Mouse (Mus musculus) hindbrain, embryonic 14.5 days (tissue): Measurements from ENCODE around the gene Ppp1r13b. TPM values are rescaled to one million over a fixed set of nuclear protein-coding genes. Genes with fewer than 3 reads are reported as not detected.

Source experiments
- ATAC-seq: fragments of 200-750 bp; cut with Nextera tagmentation; 2 replicates; pipeline ENCODE4 v1.8.0; 2017; ENCODE audit warnings: moderate number of reproducible peaks, mild to moderate bottlenecking, moderate TSS enrichment, moderate library complexity; ENCODE audit not compliant: low FRiP score
- DNase-seq: peaks from one replicate; pipeline ENCODE4 v3.0.0-alpha.2; 2015; ENCODE audit warnings: low spot score
- H3K27ac ChIP-seq: fragments of 300-500 bp; sonication (generic); 2 replicates; pipeline ENCODE4 v1.5.1; 2014; ENCODE audit warnings: mild to moderate bottlenecking, moderate library complexity
- H3K27me3 ChIP-seq: fragments of 300-500 bp; sonication (generic); 2 replicates; pipeline ENCODE4 v1.6.1; 2014; ENCODE audit warnings: mild to moderate bottlenecking, low read length, mixed read lengths; ENCODE audit not compliant: control insufficient read depth, insufficient read depth
- H3K36me3 ChIP-seq: fragments of 300-500 bp; sonication (generic); replicated peaks from 2 replicates; pipeline ENCODE4 v1.6.1; 2014; ENCODE audit not compliant: control insufficient read depth, insufficient read depth
- H3K4me1 ChIP-seq: fragments of 300-500 bp; sonication (generic); replicated peaks from 2 replicates; pipeline ENCODE4 v1.6.1; 2014; ENCODE audit warnings: antibody characterized with exemption, low read length, mixed read lengths; ENCODE audit not compliant: control insufficient read depth, insufficient read depth
- H3K4me2 ChIP-seq: fragments of 300-500 bp; sonication (generic); replicated peaks from 2 replicates; pipeline ENCODE4 v1.6.1; 2014; ENCODE audit warnings: mild to moderate bottlenecking, moderate library complexity
- H3K4me3 ChIP-seq: fragments of 300-500 bp; sonication (generic); replicated peaks from 2 replicates; pipeline ENCODE4 v1.5.1; 2014; ENCODE audit warnings: mild to moderate bottlenecking, low read length
- H3K9ac ChIP-seq: fragments of 300-500 bp; sonication (generic); 2 replicates; pipeline ENCODE4 v1.6.1; 2014
- H3K9me3 ChIP-seq: fragments of 300-500 bp; sonication (generic); 2 replicates; pipeline ENCODE4 v1.6.1; 2016; ENCODE audit warnings: low read length; ENCODE audit not compliant: control insufficient read depth
- WGBS: fragments of 180-500 bp; shearing (Covaris S2); extraction: QIAGEN DNeasy Blood & Tissue Kit; methylation state at CpG from one replicate; pipeline ENCODE4 v1.1.7; 2014; 5-methylcytosine and 5-hydroxymethylcytosine counted together
- polyA plus RNA-seq: library from polyadenylated mRNA; unstranded; fragments of >200 nt; fragmentation: Nextera tagmentation; extraction: Ambion mirVana; gene quantifications from 2 replicates; pipeline ENCODE4 v1.2.1, GENCODE M21; 2014

Gene Ppp1r13b
- polyA plus RNA-seq, 1 experiment from 2014 or later = 38.0 TPM

- Histone ChIP-seq H3K27ac (no peak overlapping the region), H3K9me3 (no peaks in the 10 kb centered on the region), H3K9ac (no peak overlapping the region), H3K4me1 (no peaks in the 10 kb centered on the region), H3K27me3 (no peaks in the 10 kb centered on the region), H3K4me3 (no peak overlapping the region), H3K4me2 (no peak overlapping the region), H3K36me3 (peaks cover 98% of the 10 kb centered on the region)
- DNase-seq = no peak
- no peak for ATAC-seq
- WGBS = 94% methylated on average over 1 of the region's 1 CpGs
Measured at GRCm38 (mm10) chr12:111779544-111779943, 128.4 kb downstream of the Ppp1r13b start.

Other genes starting within 250 kb of the Ppp1r13b start
- 1,434 and 1,576 TPM in 2 replicates for gene Ckb, start 235.8 kb downstream of the Ppp1r13b start, polyA plus RNA-seq
- gene Trmt61a, start 230.0 kb downstream of the Ppp1r13b start, polyA plus RNA-seq = 6.1 and 7.2 TPM in 2 replicates
- gene Bag5, start 194.9 kb downstream of the Ppp1r13b start, polyA plus RNA-seq = 65.5 and 71.6 TPM in 2 replicates
- 48.2 and 61.4 TPM in 2 replicates for gene Apopt1, start 194.8 kb downstream of the Ppp1r13b start, polyA plus RNA-seq
- gene Klc1, start 149.3 kb downstream of the Ppp1r13b start, polyA plus RNA-seq = 586 and 635 TPM in 2 replicates
- 2.6 and 3.1 TPM in 2 replicates for gene Xrcc3, start 94.2 kb downstream of the Ppp1r13b start, polyA plus RNA-seq
- gene Zfyve21, start 93.9 kb downstream of the Ppp1r13b start, polyA plus RNA-seq = 36.7 and 40.1 TPM in 2 replicates
- 789 and 991 TPM in 2 replicates for gene Atp5mpl, start 58.9 kb upstream of the Ppp1r13b start, polyA plus RNA-seq
- 0.18 and 0.48 TPM in 2 replicates for gene Tdrd9, start 63.4 kb upstream of the Ppp1r13b start, polyA plus RNA-seq
- not detected in 2 replicates for gene Rd3l, start 73.2 kb upstream of the Ppp1r13b start, polyA plus RNA-seq
- 0.29 and 0.46 TPM in 2 replicates for gene Aspg, start 198.6 kb upstream of the Ppp1r13b start, polyA plus RNA-seq
- 3.1 and 3.4 TPM in 2 replicates for gene Kif26a, start 238.1 kb upstream of the Ppp1r13b start, polyA plus RNA-seq